Mouse (Mus musculus) kidney, postnatal 0 days (tissue): ENCODE results near the gene Ppp1r9a. TPM values are rescaled to one million over a fixed set of nuclear protein-coding genes. Genes with fewer than 3 reads are reported as not detected.

Experiments
- ATAC-seq: fragments of 200-750 bp; cut with Nextera tagmentation; replicated peaks from 2 replicates; pipeline ENCODE4 v1.8.0; 2017; ENCODE audit warnings: low read depth, moderate number of reproducible peaks, moderate TSS enrichment, moderate library complexity; ENCODE audit not compliant: low FRiP score
- DNase-seq: peaks from one replicate; pipeline ENCODE4 v3.0.0-alpha.2; 2016; ENCODE audit warnings: low spot score
- H3K27ac ChIP-seq: fragments of 300-500 bp; sonication (generic); 2 replicates; pipeline ENCODE4 v1.5.1; 2014; ENCODE audit warnings: mild to moderate bottlenecking
- H3K27me3 ChIP-seq: fragments of 300-500 bp; sonication (generic); 2 replicates; pipeline ENCODE4 v1.6.1; 2014; ENCODE audit warnings: low read length, mixed read lengths; ENCODE audit not compliant: insufficient read depth
- H3K36me3 ChIP-seq: fragments of 300-500 bp; sonication (generic); 2 replicates; pipeline ENCODE4 v1.6.1; 2014; ENCODE audit warnings: low read length, mixed read lengths; ENCODE audit not compliant: insufficient read depth
- H3K4me1 ChIP-seq: fragments of 300-500 bp; sonication (generic); replicated peaks from 2 replicates; pipeline ENCODE4 v1.6.1; 2014; ENCODE audit warnings: antibody characterized with exemption, low read length, mixed read lengths; ENCODE audit not compliant: insufficient read depth
- H3K4me2 ChIP-seq: fragments of 300-500 bp; sonication (generic); 2 replicates; pipeline ENCODE4 v1.6.1; 2014; ENCODE audit warnings: mild to moderate bottlenecking, low read length, moderate library complexity, mixed read lengths
- H3K4me3 ChIP-seq: fragments of 300-500 bp; sonication (generic); replicated peaks from 2 replicates; pipeline ENCODE4 v1.5.1; 2014; ENCODE audit warnings: low read depth, low read length
- H3K9ac ChIP-seq: fragments of 300-500 bp; sonication (generic); 2 replicates; pipeline ENCODE4 v1.6.1; 2014; ENCODE audit warnings: low read depth, low read length
- H3K9me3 ChIP-seq: fragments of 300-500 bp; sonication (generic); replicated peaks from 2 replicates; pipeline ENCODE4 v1.6.1; 2016; ENCODE audit warnings: low read length, inconsistent platforms, mixed read lengths
- CTCF ChIP-seq: IDR thresholded peaks from 2 replicates; pipeline ENCODE4 v1.5.1; 2016; ENCODE audit warnings: antibody characterized with exemption, low read depth, mild to moderate bottlenecking, moderate library complexity
- WGBS: fragments of 180-500 bp; shearing (Covaris S2); extraction: QIAGEN DNeasy Blood & Tissue Kit; methylation state at CpG from one replicate; pipeline ENCODE4 v1.1.7; 2014; 5-methylcytosine and 5-hydroxymethylcytosine counted together
- polyA plus RNA-seq: library from polyadenylated mRNA; unstranded; fragments of >200 nt; fragmentation: Nextera tagmentation; extraction: Ambion mirVana; gene quantifications from 2 replicates; pipeline ENCODE4 v1.2.1, GENCODE M21; 2015

Gene Ppp1r9a
- polyA plus RNA-seq, 1 experiment from 2014 or later = 8.2 TPM

GRCm38 (mm10) chr6:5038140-5038749 is 135.5 kb downstream of the Ppp1r9a start:
- Histone ChIP-seq H3K4me1 (peaks cover 9% of the 10 kb centered on the region; the same call in 1 of the 2 replicates), H3K27ac (no peak overlapping the region), H3K27me3 (no peaks in the 10 kb centered on the region), H3K36me3 (no peaks in the 10 kb centered on the region), H3K4me2 (no peak overlapping the region), H3K9me3 (no peaks in the 10 kb centered on the region), H3K4me3 (no peak overlapping the region), H3K9ac (no peak overlapping the region)
- no peak for DNase-seq
- TF ChIP-seq CTCF = no peak
- WGBS = 93% methylated on average over 2 of the region's 2 CpGs
- no peak for ATAC-seq

DNA sequence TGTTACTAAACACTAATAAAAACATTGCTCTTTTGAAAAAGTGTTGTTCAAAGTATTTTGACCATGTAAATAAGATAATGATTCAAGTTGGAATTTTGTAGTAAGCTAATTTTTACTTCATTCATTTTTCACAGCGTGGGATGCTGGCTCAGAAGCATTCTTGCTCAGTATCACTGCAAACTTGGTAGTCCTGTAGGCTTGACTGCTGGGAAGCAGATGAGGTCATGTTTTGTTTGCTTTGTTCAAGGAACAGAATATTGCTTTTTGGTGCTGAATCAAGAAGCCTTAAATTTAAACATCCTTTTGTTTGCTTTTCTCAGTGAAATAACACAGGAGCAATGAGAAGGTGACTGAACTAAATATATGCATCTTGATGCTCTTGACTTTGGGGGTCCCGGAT is 136.6 kb downstream of the Ppp1r9a start:
- no peaks in the 10 kb centered on the region for H3K9me3 ChIP-seq
- no peaks in the 10 kb centered on the region for H3K27me3 ChIP-seq
- DNase-seq (no peak), ATAC-seq (no peak)
- H3K36me3 ChIP-seq = no peaks in the 10 kb centered on the region
- H3K4me1 ChIP-seq = peaks cover 12% of the 10 kb centered on the region; the same call in 1 of the 2 replicates
- H3K4me3 ChIP-seq = no peak overlapping the region
- no peak overlapping the region for H3K27ac ChIP-seq
- TF ChIP-seq CTCF = no peak
- WGBS = 38% methylated on average over 2 of the region's 2 CpGs
- no peak overlapping the region for H3K9ac ChIP-seq
- H3K4me2 ChIP-seq = no peak overlapping the region

DNA sequence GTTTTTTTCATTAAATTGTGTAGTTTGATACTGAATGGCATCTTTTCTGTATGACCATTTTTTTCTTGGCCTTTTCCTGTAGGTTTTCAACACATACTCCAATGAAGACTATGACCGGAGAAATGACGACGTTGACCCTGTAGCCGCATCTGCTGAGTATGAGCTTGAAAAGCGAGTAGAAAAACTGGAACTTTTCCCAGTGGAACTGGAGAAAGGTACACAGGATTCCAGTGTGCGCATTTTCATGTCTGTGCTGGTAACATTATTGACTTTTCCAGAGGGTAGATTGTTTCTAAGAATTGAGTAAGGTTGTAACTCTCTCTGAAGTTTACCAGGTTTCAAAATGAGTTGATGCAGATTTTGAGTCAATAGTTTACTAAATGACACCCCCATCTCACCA is 143.1 kb downstream of the Ppp1r9a start:
- no peak overlapping the region for H3K27ac ChIP-seq
- ATAC-seq = no peak
- no peaks in the 10 kb centered on the region for H3K27me3 ChIP-seq
- H3K4me3 ChIP-seq = no peak overlapping the region
- 0 out of 2 replicates have a peak, but pooled peaks cover 3% of the 10 kb centered on the region for H3K4me1 ChIP-seq
- H3K9me3 ChIP-seq = no peaks in the 10 kb centered on the region
- H3K9ac ChIP-seq = no peak overlapping the region
- no peak for DNase-seq
- no peak overlapping the region for H3K4me2 ChIP-seq
- H3K36me3 ChIP-seq = no peaks in the 10 kb centered on the region
- WGBS = 92% methylated on average over 6 of the region's 6 CpGs
- no peak for TF ChIP-seq CTCF

- no peak overlapping the region for H3K27ac ChIP-seq
- no peak overlapping the region for H3K4me2 ChIP-seq
- H3K36me3 ChIP-seq = no peaks in the 10 kb centered on the region
- no peak overlapping the region for H3K4me3 ChIP-seq
- H3K4me1 ChIP-seq = 0 out of 2 replicates have a peak, but pooled peaks cover 3% of the 10 kb centered on the region
- 75% methylated on average over 3 of the region's 3 CpGs for WGBS
- no peak for TF ChIP-seq CTCF
- DNase-seq = no peak
- H3K27me3 ChIP-seq = no peaks in the 10 kb centered on the region
- ATAC-seq = no peak
- no peaks in the 10 kb centered on the region for H3K9me3 ChIP-seq
- H3K9ac ChIP-seq = no peak overlapping the region
These were observed 145.3 kb downstream of the Ppp1r9a start for GRCm38 (mm10) chr6:5048025-5048424.

GRCm38 (mm10) chr6:5052309-5052708 is 149.6 kb downstream of the Ppp1r9a start:
- H3K27me3 ChIP-seq = no peaks in the 10 kb centered on the region
- TF ChIP-seq CTCF = no peak
- H3K4me2 ChIP-seq = no peak overlapping the region
- H3K4me3 ChIP-seq = no peak overlapping the region
- ATAC-seq (no peak), DNase-seq (no peak)
- no peaks in the 10 kb centered on the region for H3K36me3 ChIP-seq
- no peak overlapping the region for H3K27ac ChIP-seq
- 55% methylated on average over 2 of the region's 2 CpGs for WGBS
- no peaks in the 10 kb centered on the region for H3K9me3 ChIP-seq
- no peak overlapping the region for H3K9ac ChIP-seq
- H3K4me1 ChIP-seq = no peaks in the 10 kb centered on the region

DNA sequence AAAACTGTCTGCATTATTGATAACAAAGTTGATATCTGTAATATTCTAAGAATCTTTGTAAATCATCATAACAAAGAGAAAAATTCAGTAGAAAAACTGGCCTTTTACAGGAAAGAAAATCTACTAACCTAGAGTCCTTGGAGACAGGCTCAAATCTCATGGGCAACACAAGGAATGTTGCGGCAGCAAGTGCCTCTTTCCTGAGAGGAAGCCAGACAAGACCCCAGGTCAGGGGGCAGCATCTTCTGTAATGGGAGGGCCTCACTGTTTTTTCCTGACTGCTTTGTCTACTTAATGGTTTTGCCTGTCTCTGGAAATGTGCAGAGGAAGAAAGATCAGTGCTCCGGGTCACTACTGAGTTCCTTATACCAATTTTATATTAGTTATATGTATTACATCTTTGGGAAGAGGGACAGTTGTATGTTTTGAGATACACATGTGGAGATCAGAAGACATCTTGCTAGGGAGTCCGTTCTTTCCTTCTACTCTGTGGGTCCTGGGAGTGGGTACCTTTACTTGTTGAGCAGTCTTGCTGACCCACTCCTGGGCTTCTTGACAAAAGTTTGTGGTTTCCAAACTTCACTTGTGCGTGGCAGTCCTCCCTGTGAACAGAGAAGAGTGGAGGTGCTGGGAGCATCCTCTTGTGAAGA is 151.9 kb downstream of the Ppp1r9a start:
- no peak overlapping the region for H3K9ac ChIP-seq
- H3K9me3 ChIP-seq = no peaks in the 10 kb centered on the region
- DNase-seq (no peak), ATAC-seq (no peak)
- no peaks in the 10 kb centered on the region for H3K4me1 ChIP-seq
- H3K27ac ChIP-seq = no peak overlapping the region
- no peak for TF ChIP-seq CTCF
- no peak overlapping the region for H3K4me2 ChIP-seq
- H3K36me3 ChIP-seq = no peaks in the 10 kb centered on the region
- WGBS = 78% methylated on average over 4 of the region's 4 CpGs
- no peaks in the 10 kb centered on the region for H3K27me3 ChIP-seq
- no peak overlapping the region for H3K4me3 ChIP-seq
